Mouse (Mus musculus) lung, embryonic 16.5 days (tissue): ENCODE measurements around the gene Rsl1d1. TPM values are rescaled to one million over a fixed set of nuclear protein-coding genes. Genes with fewer than 3 reads are reported as not detected.
"Not testable (repeated sequence)": the region's sequence is repeated elsewhere in the genome, so short reads cannot be mapped to it uniquely, and the experiment has no call there.

Experiments
- ATAC-seq: fragments of 200-750 bp; cut with Nextera tagmentation; 2 replicates; pipeline ENCODE4 v1.8.0; 2017; ENCODE audit warnings: low read depth, mild to moderate bottlenecking, moderate library complexity
- H3K27ac ChIP-seq: fragments of 300-500 bp; sonication (generic); 2 replicates; pipeline ENCODE4 v1.5.1; 2014; ENCODE audit warnings: mild to moderate bottlenecking, control low read depth, low read length
- H3K27me3 ChIP-seq: fragments of 300-500 bp; sonication (generic); 2 replicates; pipeline ENCODE4 v1.6.1; 2014; ENCODE audit warnings: low read depth, low read length, mixed read lengths; ENCODE audit not compliant: control insufficient read depth, insufficient read depth
- H3K36me3 ChIP-seq: fragments of 300-500 bp; sonication (generic); 2 replicates; pipeline ENCODE4 v1.6.1; 2014; ENCODE audit warnings: low read length; ENCODE audit not compliant: control insufficient read depth, insufficient read depth
- H3K4me1 ChIP-seq: fragments of 300-500 bp; sonication (generic); replicated peaks from 2 replicates; pipeline ENCODE4 v1.6.1; 2014; ENCODE audit warnings: low read length, mixed read lengths; ENCODE audit not compliant: control insufficient read depth, insufficient read depth
- H3K4me2 ChIP-seq: fragments of 300-500 bp; sonication (generic); 2 replicates; pipeline ENCODE4 v1.6.1; 2014; ENCODE audit warnings: low read depth, low read length, control low read depth
- H3K4me3 ChIP-seq: fragments of 300-500 bp; sonication (generic); 2 replicates; pipeline ENCODE4 v1.5.1; 2014; ENCODE audit warnings: mild to moderate bottlenecking, low read length, control low read depth
- H3K9ac ChIP-seq: fragments of 300-500 bp; sonication (generic); 2 replicates; pipeline ENCODE4 v1.6.1; 2014; ENCODE audit warnings: low read length, control low read depth
- H3K9me3 ChIP-seq: fragments of 300-500 bp; sonication (generic); 2 replicates; pipeline ENCODE4 v1.6.1; 2016; ENCODE audit warnings: low read length; ENCODE audit not compliant: control insufficient read depth
- WGBS: fragments of 180-500 bp; shearing (Covaris S2); extraction: QIAGEN DNeasy Blood & Tissue Kit; methylation state at CpG from one replicate; pipeline ENCODE4 v1.1.7; 2014; 5-methylcytosine and 5-hydroxymethylcytosine counted together
- microRNA-seq: library from miRNA; unstranded; fragments of <30 nt; microRNA quantifications from one replicate; pipeline ENCODE4, GENCODE M21; 2016
- polyA plus RNA-seq: library from polyadenylated mRNA; unstranded; fragments of >200 nt; fragmentation: Nextera tagmentation; extraction: Ambion mirVana; gene quantifications from 2 replicates; pipeline ENCODE4 v1.2.1, GENCODE M21; 2015

The Rsl1d1 gene
- polyA plus RNA-seq, 1 experiment from 2014 or later, result 144 TPM

DNA sequence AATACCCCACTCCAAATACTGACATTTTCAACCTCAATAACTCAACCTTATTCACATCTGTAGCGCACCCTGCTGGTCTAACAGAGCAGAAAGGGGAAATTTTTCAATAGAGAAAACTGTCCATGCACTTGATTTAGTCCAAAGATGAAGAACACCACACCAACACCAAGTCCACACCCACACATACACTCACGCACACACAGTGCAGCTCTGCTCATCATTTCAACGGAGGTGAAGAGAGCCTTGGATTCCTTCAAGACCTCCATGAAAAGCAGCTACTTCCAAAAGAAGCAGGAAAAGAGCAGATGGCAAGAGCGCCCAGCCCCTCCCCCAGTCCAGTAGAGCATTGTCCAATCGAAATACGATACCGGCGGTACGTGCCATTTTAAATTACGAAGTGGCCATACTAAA lies 28.5 kb downstream of the Rsl1d1 start:
- Histone ChIP-seq H3K36me3 (no peaks in the 10 kb centered on the region), H3K4me2 (peak overlapping the region; percentile 84), H3K4me3 (peak overlapping the region; percentile 95), H3K27me3 (no peaks in the 10 kb centered on the region), H3K4me1 (peaks cover 11% of the 10 kb centered on the region), H3K9me3 (peaks cover 2% of the 10 kb centered on the region; the same call in 1 of the 2 replicates), H3K9ac (no peak overlapping the region; the same call in 1 of the 2 replicates), H3K27ac (no peak overlapping the region)
- no peak for ATAC-seq
- WGBS, result 8% methylated on average over 10 of the region's 10 CpGs

DNA sequence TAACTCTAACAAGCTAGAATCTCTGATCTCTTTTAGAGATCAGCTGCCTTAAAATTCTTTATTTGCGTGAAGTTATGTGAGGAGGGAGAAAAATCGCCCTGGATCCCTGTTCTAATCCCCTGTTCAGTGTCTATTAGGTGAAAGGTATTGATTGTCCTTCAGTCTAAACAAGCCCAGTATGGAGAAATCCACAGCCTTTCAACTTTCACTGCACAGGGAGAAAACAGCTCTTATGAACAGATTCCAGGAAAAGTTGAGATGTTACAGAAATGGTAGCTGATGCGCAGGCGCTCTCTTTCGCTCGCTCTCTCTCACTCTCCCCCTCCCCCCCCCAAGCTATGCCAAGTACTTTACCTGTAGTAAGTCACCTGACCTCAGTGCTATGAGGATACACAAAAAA lies 31.5 kb downstream of the Rsl1d1 start:
- H3K36me3 ChIP-seq, result no peaks in the 10 kb centered on the region
- no peak overlapping the region for H3K4me2 ChIP-seq
- ATAC-seq, result no peak
- H3K27me3 ChIP-seq, result no peaks in the 10 kb centered on the region
- no peaks in the 10 kb centered on the region for H3K9me3 ChIP-seq
- no peak overlapping the region for H3K27ac ChIP-seq
- no peak overlapping the region for H3K4me3 ChIP-seq
- peaks cover 5% of the 10 kb centered on the region for H3K4me1 ChIP-seq
- H3K9ac ChIP-seq, result no peak overlapping the region
- WGBS, result 82% methylated on average over 6 of the region's 6 CpGs

DNA sequence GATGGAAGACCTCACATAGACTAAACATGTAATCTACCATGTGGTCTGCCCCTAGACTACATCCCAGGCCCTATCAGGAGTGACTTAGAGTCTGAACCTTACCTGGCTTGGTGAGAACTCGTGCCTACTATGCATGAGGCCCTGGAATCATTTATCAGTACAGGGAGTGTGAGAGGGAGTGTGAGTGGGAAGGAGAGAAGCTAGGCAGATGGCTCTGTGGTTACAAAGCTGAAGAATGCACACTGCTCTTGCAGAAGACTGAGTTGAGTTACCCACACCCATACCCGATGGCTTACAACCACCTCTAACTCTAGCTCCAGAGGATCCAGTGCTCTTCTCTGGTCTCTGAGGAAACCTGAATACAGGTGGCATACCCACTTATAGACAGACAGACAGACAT lies 36.7 kb downstream of the Rsl1d1 start:
- Histone ChIP-seq H3K4me1 (no peaks in the 10 kb centered on the region), H3K4me2 (no peak overlapping the region), H3K27ac (no peak overlapping the region), H3K9ac (no peak overlapping the region), H3K4me3 (no peak overlapping the region), H3K9me3 (no peaks in the 10 kb centered on the region), H3K36me3 (peaks cover 12% of the 10 kb centered on the region; the same call in 1 of the 2 replicates), H3K27me3 (no peaks in the 10 kb centered on the region)
- ATAC-seq, result no peak
- 75% methylated on average over 2 of the region's 2 CpGs for WGBS

DNA sequence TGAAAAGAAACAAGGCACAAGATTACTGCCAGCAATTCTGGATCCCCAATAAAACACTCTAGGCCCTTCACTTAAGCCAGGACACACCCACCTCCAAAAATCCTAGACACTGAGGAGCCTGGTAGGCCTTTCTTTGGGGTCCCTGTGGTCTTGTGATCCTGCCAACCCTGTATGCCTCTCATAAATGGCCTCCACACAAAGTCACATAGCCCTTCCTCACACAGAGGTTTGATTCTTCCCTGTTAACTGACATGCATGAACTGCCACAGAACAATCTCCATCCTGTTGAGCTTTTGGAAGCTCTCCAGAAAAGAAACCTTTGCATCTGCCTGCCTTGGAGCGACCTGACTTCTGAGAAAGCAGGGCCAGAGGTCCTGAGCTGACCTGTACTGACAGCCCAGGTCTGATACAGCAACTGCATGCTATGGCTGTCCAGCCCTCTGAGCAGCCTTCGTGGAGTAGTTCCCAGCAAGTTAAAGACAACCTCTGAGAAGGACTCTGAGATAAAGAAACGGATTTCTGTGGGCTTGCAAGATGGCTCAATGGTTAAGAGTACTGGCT lies 38.4 kb downstream of the Rsl1d1 start:
- Histone ChIP-seq H3K4me1 (no peaks in the 10 kb centered on the region), H3K9ac (no peak overlapping the region), H3K9me3 (no peaks in the 10 kb centered on the region), H3K4me2 (no peak overlapping the region), H3K4me3 (no peak overlapping the region), H3K36me3 (peaks cover 15% of the 10 kb centered on the region; the same call in 1 of the 2 replicates), H3K27me3 (no peaks in the 10 kb centered on the region), H3K27ac (no peak overlapping the region)
- no peak for ATAC-seq
- WGBS, result 64% methylated on average over 3 of the region's 3 CpGs

DNA sequence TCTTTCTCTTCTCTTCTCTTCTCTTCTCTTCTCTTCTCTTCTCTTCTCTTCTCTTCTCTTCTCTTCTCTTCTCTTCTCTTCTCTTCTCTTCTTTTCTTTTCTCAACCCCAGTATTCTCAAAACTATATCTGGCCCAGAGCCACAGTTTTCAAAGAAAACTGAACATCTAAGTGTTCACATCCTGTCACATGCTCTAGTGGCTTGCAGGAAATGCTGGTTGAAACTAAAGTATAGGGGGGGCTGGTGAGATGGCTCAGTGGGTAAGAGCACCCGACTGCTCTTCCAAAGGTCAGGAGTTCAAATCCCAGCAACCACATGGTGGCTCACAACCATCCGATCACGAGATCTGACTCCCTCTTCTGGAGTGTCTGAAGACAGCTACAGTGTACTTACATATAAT lies 45.4 kb downstream of the Rsl1d1 start:
- not testable (repeated sequence) for H3K9me3 ChIP-seq, H3K4me3 ChIP-seq, H3K27ac ChIP-seq, H3K9ac ChIP-seq, H3K4me1 ChIP-seq, H3K4me2 ChIP-seq, ATAC-seq, H3K27me3 ChIP-seq
- WGBS, result 12% methylated on average over 1 of the region's 3 CpGs
- H3K36me3 ChIP-seq, result peaks cover 43% of the 10 kb centered on the region

DNA sequence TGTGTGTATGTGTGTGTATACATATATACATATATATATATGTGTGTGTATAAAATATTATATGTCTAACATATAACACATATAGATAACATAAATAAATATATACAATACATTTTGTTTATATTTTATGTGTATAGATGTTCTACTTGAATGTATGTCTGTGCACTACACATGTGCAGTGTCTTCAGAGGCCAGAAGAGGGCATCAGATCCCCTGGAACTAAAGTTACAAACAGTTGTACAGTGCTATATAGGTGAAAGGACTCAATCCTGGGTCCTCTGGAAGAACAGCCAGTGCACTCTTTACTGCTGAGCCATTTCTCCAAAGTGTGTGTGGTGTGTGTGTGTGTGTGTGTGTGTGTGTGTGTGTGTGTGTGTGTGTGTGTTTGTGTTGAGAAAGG lies 48.6 kb downstream of the Rsl1d1 start:
- no peak for ATAC-seq
- Histone ChIP-seq H3K27me3 (no peaks in the 10 kb centered on the region), H3K27ac (no peak overlapping the region), H3K9me3 (peaks cover 6% of the 10 kb centered on the region), H3K36me3 (peaks cover 42% of the 10 kb centered on the region), H3K4me1 (no peaks in the 10 kb centered on the region), H3K4me3 (no peak overlapping the region), H3K9ac (no peak overlapping the region), H3K4me2 (no peak overlapping the region)

DNA sequence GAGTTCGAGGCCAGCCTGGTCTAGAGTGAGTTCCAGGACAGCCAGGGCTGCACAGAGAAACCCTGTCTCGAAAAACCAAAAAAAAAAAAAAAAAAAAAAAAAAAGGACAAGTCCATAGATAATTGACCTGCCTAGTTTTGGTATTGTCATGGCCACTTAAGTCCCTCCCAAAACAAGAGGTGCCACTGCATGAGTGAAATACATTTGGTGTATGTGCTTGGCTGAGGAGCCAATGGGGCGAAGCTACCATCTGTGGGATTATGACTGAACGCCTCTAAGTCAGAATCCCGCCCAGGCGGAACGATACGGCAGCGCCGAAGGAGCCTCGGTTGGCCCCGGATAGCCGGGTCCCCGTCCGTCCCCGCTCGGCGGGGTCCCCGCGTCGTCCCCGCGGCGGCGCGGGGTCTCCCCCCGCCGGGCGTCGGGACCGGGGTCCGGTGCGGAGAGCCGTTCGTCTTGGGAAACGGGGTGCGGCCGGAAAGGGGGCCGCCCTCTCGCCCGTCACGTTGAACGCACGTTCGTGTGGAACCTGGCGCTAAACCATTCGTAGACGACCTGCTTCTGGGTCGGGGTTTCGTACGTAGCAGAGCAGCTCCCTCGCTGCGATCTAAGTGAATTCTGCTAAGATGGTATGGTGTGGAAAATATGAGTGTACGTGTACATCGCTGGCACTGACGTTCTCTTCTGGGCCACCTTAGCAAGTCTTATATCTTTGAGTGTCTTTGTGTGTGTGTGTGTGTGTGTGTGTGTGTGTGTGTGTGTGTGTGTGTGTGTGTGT lies 59.2 kb downstream of the Rsl1d1 start:
- H3K4me2 ChIP-seq, ATAC-seq, H3K4me3 ChIP-seq, H3K4me1 ChIP-seq, H3K9me3 ChIP-seq, H3K27ac ChIP-seq, H3K9ac ChIP-seq, H3K27me3 ChIP-seq: not testable (repeated sequence)
- peaks cover 33% of the 10 kb centered on the region for H3K36me3 ChIP-seq
- WGBS, result 19% methylated on average over 54 of the region's 56 CpGs

Small RNA genes lying within 50 kb of the gene (microRNA-seq; reads per million reads assigned to microRNA genes)
- gene Gm23935, result 66.0 reads per million, percentile 46 among the genes with 10 or more reads in this experiment

Other genes starting within 250 kb of the Rsl1d1 start
- 42.9 and 46.1 TPM in 2 replicates for gene Snn, start 142.4 kb downstream of the Rsl1d1 start, polyA plus RNA-seq
- 110 and 111 TPM in 2 replicates for gene Litaf, start 137.2 kb downstream of the Rsl1d1 start, polyA plus RNA-seq
- 30.1 and 30.8 TPM in 2 replicates for gene Txndc11, start 68.7 kb downstream of the Rsl1d1 start, polyA plus RNA-seq
- 107 and 109 TPM in 2 replicates for gene Zc3h7a, start 26.9 kb downstream of the Rsl1d1 start, polyA plus RNA-seq
- gene Gspt1, start 51.0 kb upstream of the Rsl1d1 start, polyA plus RNA-seq, result 57.5 and 60.1 TPM in 2 replicates
- not detected in 2 replicates for gene Tnfrsf17, start 110.5 kb upstream of the Rsl1d1 start, polyA plus RNA-seq
- 11.4 and 16.2 TPM in 2 replicates for gene Snx29, start 119.6 kb upstream of the Rsl1d1 start, polyA plus RNA-seq